23 mouse cellular contexts compared by ENCODE assay signal in the genomic region with DNA sequence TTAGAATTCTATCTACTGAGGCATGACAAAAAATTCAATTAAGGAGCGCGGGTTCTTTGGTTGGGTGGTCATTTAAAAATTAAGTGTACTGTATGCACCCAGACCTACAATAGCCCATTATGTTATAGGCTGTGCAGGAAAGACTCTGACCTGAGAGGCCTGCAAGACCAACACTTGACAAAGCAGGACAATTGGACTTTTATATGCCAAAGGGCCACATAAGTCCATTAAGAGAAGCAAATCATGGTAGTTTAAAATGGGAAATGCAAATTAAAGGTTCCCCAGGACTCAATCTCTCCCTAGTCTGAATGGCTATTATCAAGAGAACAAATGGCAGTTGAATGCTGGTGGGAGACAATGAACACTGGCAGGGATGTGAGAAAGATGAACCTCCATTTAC. TPM values are rescaled to one million over a fixed set of nuclear protein-coding genes. Genes with fewer than 3 reads are reported as not detected.
A peak's percentile ranks its signal among the peaks of the same experiment; 100 is the strongest.
DNase-seq lines count a peak whose midpoint lies in the region; ATAC-seq and TF ChIP-seq lines count a peak whose summit lies in the region.
"Had no signal": no experiment of that assay in that cellular context is flagged by ENCODE, and none has a peak within 500 bp of the region (broad histone marks: within the 10 kb centered on the region; RNA-seq: fewer than 3 reads in every experiment).

No protein-coding gene starts in this region.

- no peak overlapping the region for H3K4me3 ChIP-seq in embryonic facial prominence, embryonic 14.5 days (ENCODE audit: low read depth, low read length)
- H3K4me3 ChIP-seq in embryonic facial prominence, embryonic 10.5 days: no peak overlapping the region
- no peak overlapping the region for H3K4me3 ChIP-seq in hindbrain, embryonic 11.5 days (ENCODE audit: low read depth, low read length)
- H3K4me3 ChIP-seq in hindbrain, postnatal 0 days (ENCODE audit: low read length): no peak overlapping the region
- H3K4me3 ChIP-seq in kidney, embryonic 16.5 days (ENCODE audit: low read length): no peak overlapping the region
- H3K4me3 ChIP-seq: embryonic facial prominence, embryonic 12.5 days; gastrocnemius, adult 2 months; heart, embryonic 12.5 days; hindbrain, embryonic 13.5 days had no signal

- peak; percentile 37; the same call in 1 of the 2 replicates for ATAC-seq in embryonic facial prominence, embryonic 14.5 days (ENCODE audit: low read depth)
- peak; percentile 78; the same call in 1 of the 2 replicates for ATAC-seq in hindbrain, embryonic 11.5 days (ENCODE audit: low FRiP score)
- ATAC-seq in hindbrain, postnatal 0 days: no peak
- ATAC-seq in kidney, embryonic 16.5 days (ENCODE audit: low FRiP score, low TSS enrichment): peak; percentile 91
- ATAC-seq: intestine, embryonic 16.5 days had no signal

- H3K4me2 ChIP-seq in embryonic facial prominence, embryonic 14.5 days (ENCODE audit: low read depth, low read length): no peak overlapping the region
- H3K4me2 ChIP-seq in hindbrain, embryonic 11.5 days (replicated peaks; ENCODE audit: low read depth, low read length): no peak overlapping the region
- no peak overlapping the region for H3K4me2 ChIP-seq in hindbrain, postnatal 0 days (ENCODE audit: low read depth, low read length)
- H3K4me2 ChIP-seq in kidney, embryonic 16.5 days (replicated peaks; ENCODE audit: low read depth, low read length): no peak overlapping the region
- H3K4me2 ChIP-seq: embryonic facial prominence, embryonic 12.5 days; heart, embryonic 12.5 days; hindbrain, embryonic 13.5 days had no signal

- H3K9me3 ChIP-seq in embryonic facial prominence, embryonic 14.5 days (ENCODE audit: control insufficient read depth, low read length): no peaks in the 10 kb centered on the region
- H3K9me3 ChIP-seq in embryonic facial prominence, embryonic 10.5 days: no peaks in the 10 kb centered on the region
- no peaks in the 10 kb centered on the region for H3K9me3 ChIP-seq in hindbrain, embryonic 11.5 days (ENCODE audit: control insufficient read depth, low read length)
- no peaks in the 10 kb centered on the region for H3K9me3 ChIP-seq in hindbrain, postnatal 0 days (ENCODE audit: low read length)
- no peaks in the 10 kb centered on the region for H3K9me3 ChIP-seq in kidney, embryonic 16.5 days (ENCODE audit: low read length)
- H3K9me3 ChIP-seq: embryonic facial prominence, embryonic 12.5 days; heart, embryonic 12.5 days; hindbrain, embryonic 13.5 days had no signal

- no peak overlapping the region for H3K27ac ChIP-seq in embryonic facial prominence, embryonic 14.5 days (replicated peaks; ENCODE audit: low read depth, low read length)
- no peak overlapping the region for H3K27ac ChIP-seq in embryonic facial prominence, embryonic 10.5 days (replicated peaks)
- no peak overlapping the region for H3K27ac ChIP-seq in hindbrain, embryonic 11.5 days (ENCODE audit: low read depth, low read length)
- H3K27ac ChIP-seq in hindbrain, postnatal 0 days: no peak overlapping the region
- H3K27ac ChIP-seq in kidney, embryonic 16.5 days (ENCODE audit: low read length): 0 out of 2 replicates have a peak overlapping the region, but pooled peaks have one; percentile 18
- H3K27ac ChIP-seq: embryonic facial prominence, embryonic 12.5 days; gastrocnemius, adult 2 months; hindbrain, embryonic 13.5 days had no signal

- no peak for TF ChIP-seq POLR2A in brain, embryonic 14.5 days (IDR thresholded peaks at IDR 0.05; ENCODE audit: borderline replicate concordance, extremely low read depth, insufficient read depth, insufficient read length, poor library complexity, severe bottlenecking)

- 73% methylated on average over 2 of the region's 2 CpGs for WGBS in embryonic facial prominence, embryonic 14.5 days
- WGBS in embryonic facial prominence, embryonic 10.5 days: 48% methylated on average over 2 of the region's 2 CpGs
- WGBS in hindbrain, embryonic 11.5 days: 33% methylated on average over 2 of the region's 2 CpGs
- 26% methylated on average over 2 of the region's 2 CpGs for WGBS in hindbrain, postnatal 0 days
- WGBS in kidney, embryonic 16.5 days: 58% methylated on average over 2 of the region's 2 CpGs

- H3K4me1 ChIP-seq in embryonic facial prominence, embryonic 14.5 days (ENCODE audit: control insufficient read depth, insufficient read depth, low read length): no peaks in the 10 kb centered on the region
- H3K4me1 ChIP-seq in embryonic facial prominence, embryonic 10.5 days: no peaks in the 10 kb centered on the region
- H3K4me1 ChIP-seq in hindbrain, embryonic 11.5 days (replicated peaks; ENCODE audit: control insufficient read depth, insufficient read depth, low read length): no peaks in the 10 kb centered on the region
- H3K4me1 ChIP-seq in hindbrain, postnatal 0 days (ENCODE audit: insufficient read depth, low read length): no peaks in the 10 kb centered on the region
- no peaks in the 10 kb centered on the region for H3K4me1 ChIP-seq in kidney, embryonic 16.5 days (ENCODE audit: insufficient read depth, low read length)
- H3K4me1 ChIP-seq: embryonic facial prominence, embryonic 12.5 days; heart, embryonic 12.5 days; hindbrain, embryonic 13.5 days had no signal

- no peak for TF ChIP-seq CTCF in hindbrain, postnatal 0 days (IDR thresholded peaks at IDR 0.05; ENCODE audit: low read depth)
- TF ChIP-seq CTCF in brain, embryonic 14.5 days (IDR thresholded peaks at IDR 0.05; ENCODE audit: borderline replicate concordance, extremely low read depth, insufficient read depth, insufficient read length): no peak

- H3K27me3 ChIP-seq in embryonic facial prominence, embryonic 14.5 days (replicated peaks; ENCODE audit: control insufficient read depth, insufficient read depth, low read length): no peaks in the 10 kb centered on the region
- H3K27me3 ChIP-seq in embryonic facial prominence, embryonic 10.5 days (replicated peaks; ENCODE audit: low read depth, poor library complexity, severe bottlenecking): no peaks in the 10 kb centered on the region
- H3K27me3 ChIP-seq in hindbrain, embryonic 11.5 days (ENCODE audit: control insufficient read depth, insufficient read depth, low read length): no peaks in the 10 kb centered on the region
- no peaks in the 10 kb centered on the region for H3K27me3 ChIP-seq in hindbrain, postnatal 0 days (ENCODE audit: insufficient read depth, low read length)
- no peaks in the 10 kb centered on the region for H3K27me3 ChIP-seq in kidney, embryonic 16.5 days (ENCODE audit: insufficient read depth, low read length)
- H3K27me3 ChIP-seq: embryonic facial prominence, embryonic 12.5 days; heart, embryonic 12.5 days; hindbrain, embryonic 13.5 days had no signal

- no peaks in the 10 kb centered on the region for H3K36me3 ChIP-seq in embryonic facial prominence, embryonic 14.5 days (ENCODE audit: control insufficient read depth, insufficient read depth, low read length)
- H3K36me3 ChIP-seq in embryonic facial prominence, embryonic 10.5 days (replicated peaks): no peaks in the 10 kb centered on the region
- H3K36me3 ChIP-seq in hindbrain, embryonic 11.5 days (ENCODE audit: control insufficient read depth, insufficient read depth, low read length): no peaks in the 10 kb centered on the region
- H3K36me3 ChIP-seq in hindbrain, postnatal 0 days (ENCODE audit: insufficient read depth, low read length): no peaks in the 10 kb centered on the region
- H3K36me3 ChIP-seq in kidney, embryonic 16.5 days (ENCODE audit: insufficient read depth, low read length): no peaks in the 10 kb centered on the region
- H3K36me3 ChIP-seq: embryonic facial prominence, embryonic 12.5 days; heart, embryonic 12.5 days; hindbrain, embryonic 13.5 days had no signal

- no peak for DNase-seq in embryonic facial prominence, embryonic 14.5 days (ENCODE audit: low spot score)
- no peak for DNase-seq in embryonic facial prominence, embryonic 10.5 days (ENCODE audit: low spot score)
- DNase-seq in hindbrain, embryonic 11.5 days (ENCODE audit: low spot score): no peak
- no peak for DNase-seq in hindbrain, postnatal 0 days (ENCODE audit: low spot score)
- DNase-seq in kidney, postnatal 25 days: no peak
- DNase-seq in brain, embryonic 14.5 days (ENCODE audit: low read depth): peak; percentile 31
- DNase-seq in cerebellum, postnatal 10 days: no peak
- DNase-seq: adrenal gland, postnatal 10 days; cerebellum, adult 11-12 months; cerebellum, adult 9-10 months; cerebellum, postnatal 36 days; gastrocnemius, adult 2 months; gastrocnemius, postnatal 25 days had no signal

- H3K9ac ChIP-seq in embryonic facial prominence, embryonic 14.5 days (ENCODE audit: low read depth, low read length): no peak overlapping the region
- no peak overlapping the region for H3K9ac ChIP-seq in hindbrain, embryonic 11.5 days (ENCODE audit: low read depth, low read length)
- H3K9ac ChIP-seq in hindbrain, postnatal 0 days (replicated peaks; ENCODE audit: low read length): no peak overlapping the region
- no peak overlapping the region for H3K9ac ChIP-seq in kidney, embryonic 16.5 days (replicated peaks; ENCODE audit: low read length)
- H3K9ac ChIP-seq: embryonic facial prominence, embryonic 12.5 days; heart, embryonic 12.5 days; hindbrain, embryonic 13.5 days had no signal

RNA-seq across cellular contexts. Expression of gene Lrrtm1, which starts 53.9 kb away (rescaled TPM):
- polyA plus RNA-seq in embryonic facial prominence, embryonic 14.5 days (2014; fragmentation: Nextera tagmentation; extraction: Ambion mirVana): 8.9 and 13.0 TPM in 2 replicates
- 3.6 and 4.9 TPM in 2 replicates for polyA plus RNA-seq in embryonic facial prominence, embryonic 10.5 days (2016; fragmentation: Nextera tagmentation; extraction: Ambion mirVana)
- polyA plus RNA-seq in hindbrain, embryonic 11.5 days (2014; fragmentation: Nextera tagmentation; extraction: Ambion mirVana): 8.6 and 9.9 TPM in 2 replicates
- 69.7 and 70.0 TPM in 2 replicates for total RNA-seq in hindbrain, postnatal 0 days (2014; rRNA removed)
- 57.5 and 60.9 TPM in 2 replicates for polyA plus RNA-seq in hindbrain, postnatal 0 days (2015; fragmentation: Nextera tagmentation; extraction: Ambion mirVana)
- polyA plus RNA-seq in kidney, embryonic 16.5 days (2015; fragmentation: Nextera tagmentation; extraction: Ambion mirVana): 6.4 and 6.6 TPM in 2 replicates
- polyA plus RNA-seq in brain, embryonic 14.5 days (2012; rRNA removed): 38.5 and 42.4 TPM in 2 replicates
- total RNA-seq: gastrocnemius, adult 2 months; gastrocnemius, postnatal 25 days; granulocyte monocyte progenitor cell, adult 5-6 weeks; heart, adult 8-10 months; heart, postnatal 25 days; MEL had no signal
- polyA plus RNA-seq: C2C12 had no signal
